Mouse (Mus musculus) left cerebral cortex, postnatal 10 days (tissue): ENCODE data around the gene Olfr145. TPM values are rescaled to one million over a fixed set of nuclear protein-coding genes. Genes with fewer than 3 reads are reported as not detected.

Experiments
- DNase-seq, 2 experiments: peaks; one replicate each; pipeline ENCODE4 v3.0.0; 2021 to 2022; ENCODE audit warnings: low spot score in 2 of 2, mixed read lengths in 1 of 2; ENCODE audit errors: extremely low spot score in 1 of 2
- intact Hi-C: fragments of 180-260 bp; cut with DNase I; formaldehyde crosslinking; loops from one replicate; pipeline ENCODE4 v1.15.1; 2025
- total RNA-seq, 2 experiments: library from RNA; stranded (reverse); gene quantifications; 2 replicates each; pipeline ENCODE4 v1.2.3; 2021

The Olfr145 gene
- under 1 TPM in 1 of 2 experiments, not detected in 1; 0.06 TPM for total RNA-seq

GRCm38 (mm10) chr9:37896661-37897060 lies at the start of gene Olfr145:
Gene Olfr145, plus strand, starts transcription at chr9:37896724.
- intact Hi-C loops, result no loop called here

GRCm38 (mm10) chr9:37849267-37849666 lies 47.3 kb upstream of the Olfr145 start:
- DNase-seq, result no peak
- intact Hi-C loops, result no loop called here

More at GRCm38 (mm10) chr9:37896661-37897060, at the start of gene Olfr145:
- no peak for DNase-seq

- no peak for DNase-seq
- intact Hi-C loops, result no loop called here
These were observed 42.6 kb upstream of the Olfr145 start, which contains the start of gene Olfr877 for GRCm38 (mm10) chr9:37853969-37854368. Gene Olfr877, plus strand, starts transcription at chr9:37854269.

GRCm38 (mm10) chr9:37863325-37863724 lies 33.2 kb upstream of the Olfr145 start:
- intact Hi-C loops, result no loop called here

GRCm38 (mm10) chr9:37870246-37870645 lies 26.3 kb upstream of the Olfr145 start:
- DNase-seq, result no peak
- intact Hi-C loops, result no loop called here

More at GRCm38 (mm10) chr9:37863325-37863724, 33.2 kb upstream of the Olfr145 start:
- no peak for DNase-seq

- DNase-seq, result no peak
- intact Hi-C loops, result no loop called here
These were observed 25.4 kb upstream of the Olfr145 start for GRCm38 (mm10) chr9:37871097-37871496.

- intact Hi-C loops, result no loop called here
- DNase-seq, result no peak
These were observed 25.0 kb upstream of the Olfr145 start for GRCm38 (mm10) chr9:37871536-37871935.

- DNase-seq, result peak in 1 of 2 experiments; percentile 63
These were observed 5.6 kb upstream of the Olfr145 start for GRCm38 (mm10) chr9:37890960-37891359.

GRCm38 (mm10) chr9:37905555-37905954 lies 9.0 kb downstream of the Olfr145 start:
- intact Hi-C loops, result no loop called here
- no peak for DNase-seq

More at GRCm38 (mm10) chr9:37890960-37891359, 5.6 kb upstream of the Olfr145 start:
- intact Hi-C loops, result no loop called here

- no peak for DNase-seq
- intact Hi-C loops, result no loop called here
These were observed 21.0 kb downstream of the Olfr145 start, which contains the start of gene Olfr878 for GRCm38 (mm10) chr9:37917540-37917939. Gene Olfr878, plus strand, starts transcription at chr9:37917840.

- DNase-seq, result no peak
- intact Hi-C loops, result no loop called here
These were observed 21.5 kb downstream of the Olfr145 start for GRCm38 (mm10) chr9:37918018-37918417.

- intact Hi-C loops, result loop anchor here (10.0 kb wide), 1 partner anchor 469 kb away; no protein-coding TSS in a partner anchor
- DNase-seq, result no peak
These were observed 27.7 kb downstream of the Olfr145 start for GRCm38 (mm10) chr9:37924194-37924593.

GRCm38 (mm10) chr9:37925445-37925844 lies 28.9 kb downstream of the Olfr145 start:
- intact Hi-C loops, result loop anchor here (5.0 to 10.0 kb wide), 2 partner anchors 93 to 471 kb away; no protein-coding TSS in a partner anchor
- DNase-seq, result no peak

GRCm38 (mm10) chr9:37926019-37927013 lies 29.8 kb downstream of the Olfr145 start:
- DNase-seq, result no peak
- intact Hi-C loops, result loop anchor here (5.0 to 10.0 kb wide), 2 partner anchors 94 to 472 kb away; no protein-coding TSS in a partner anchor

GRCm38 (mm10) chr9:37932519-37932918 lies 36.0 kb downstream of the Olfr145 start:
- intact Hi-C loops, result loop anchor here (2.0 to 10.0 kb wide), 3 partner anchors 242 to 502 kb away; no protein-coding TSS in a partner anchor
- peak; percentile 49 to 82 for DNase-seq

- intact Hi-C loops, result loop anchor here (10.0 kb wide), 1 partner anchor 309 kb away; no protein-coding TSS in a partner anchor
- DNase-seq, result no peak
These were observed 37.6 kb downstream of the Olfr145 start for GRCm38 (mm10) chr9:37934146-37934545.

- intact Hi-C loops, result no loop called here
- no peak for DNase-seq
These were observed 44.6 kb downstream of the Olfr145 start for GRCm38 (mm10) chr9:37941167-37941566.
